Mouse (Mus musculus): ENCODE data around the gene Tmem163.

- TF ChIP-seq CTCF (IDR thresholded peaks at IDR 0.05; ENCODE audit: low read depth, low read length) (no peak), POLR2A (IDR thresholded peaks at IDR 0.05; ENCODE audit: extremely low read depth, insufficient read depth, low read length) (no peak)
These were observed 209.2 kb downstream of the Tmem163 start for GRCm38 (mm10) chr1:127470175-127470574.
